Mouse (Mus musculus) lung, postnatal 0 days (tissue): ENCODE data around the gene Hmx2.

ENCODE experiments used
- CTCF ChIP-seq: IDR thresholded peaks from 2 replicates; pipeline ENCODE4 v1.5.1; 2016; ENCODE audit warnings: antibody characterized with exemption, mild to moderate bottlenecking
- EP300 ChIP-seq: IDR thresholded peaks from 2 replicates; pipeline ENCODE4 v1.6.1; 2016; ENCODE audit warnings: antibody characterized with exemption, mild to moderate bottlenecking, control low read depth

- TF ChIP-seq CTCF = peak; percentile 23
- TF ChIP-seq EP300 = no peak
These were observed 6.9 kb downstream of the Hmx2 start for GRCm38 (mm10) chr7:131555301-131556081.
